Mouse (Mus musculus) bone marrow, adult 2 months (tissue): ENCODE results near the gene Tmcc3.

ENCODE experiments used
- CTCF ChIP-seq: fragments of 200-500 bp; IDR thresholded peaks from 2 replicates; pipeline ENCODE4 v1.5.1; 2011; ENCODE audit warnings: low read length, control low read depth; ENCODE audit not compliant: control insufficient read depth, insufficient read depth
- POLR2A ChIP-seq: fragments of 200-500 bp; IDR thresholded peaks from 2 replicates; pipeline ENCODE4 v1.6.1; 2011; ENCODE audit warnings: low read depth, mild to moderate bottlenecking, control low read depth, low read length, borderline replicate concordance; ENCODE audit not compliant: control insufficient read depth

- TF ChIP-seq CTCF (no peak), POLR2A (no peak)
Measured at GRCm38 (mm10) chr10:94619586-94619985, 307.8 kb downstream of the Tmcc3 start.
